Mouse (Mus musculus): Measurements from ENCODE around the gene Wdr34.
"Not testable (repeated sequence)": the region's sequence is repeated elsewhere in the genome, so short reads cannot be mapped to it uniquely, and the experiment has no call there.

The Wdr34 gene

DNA sequence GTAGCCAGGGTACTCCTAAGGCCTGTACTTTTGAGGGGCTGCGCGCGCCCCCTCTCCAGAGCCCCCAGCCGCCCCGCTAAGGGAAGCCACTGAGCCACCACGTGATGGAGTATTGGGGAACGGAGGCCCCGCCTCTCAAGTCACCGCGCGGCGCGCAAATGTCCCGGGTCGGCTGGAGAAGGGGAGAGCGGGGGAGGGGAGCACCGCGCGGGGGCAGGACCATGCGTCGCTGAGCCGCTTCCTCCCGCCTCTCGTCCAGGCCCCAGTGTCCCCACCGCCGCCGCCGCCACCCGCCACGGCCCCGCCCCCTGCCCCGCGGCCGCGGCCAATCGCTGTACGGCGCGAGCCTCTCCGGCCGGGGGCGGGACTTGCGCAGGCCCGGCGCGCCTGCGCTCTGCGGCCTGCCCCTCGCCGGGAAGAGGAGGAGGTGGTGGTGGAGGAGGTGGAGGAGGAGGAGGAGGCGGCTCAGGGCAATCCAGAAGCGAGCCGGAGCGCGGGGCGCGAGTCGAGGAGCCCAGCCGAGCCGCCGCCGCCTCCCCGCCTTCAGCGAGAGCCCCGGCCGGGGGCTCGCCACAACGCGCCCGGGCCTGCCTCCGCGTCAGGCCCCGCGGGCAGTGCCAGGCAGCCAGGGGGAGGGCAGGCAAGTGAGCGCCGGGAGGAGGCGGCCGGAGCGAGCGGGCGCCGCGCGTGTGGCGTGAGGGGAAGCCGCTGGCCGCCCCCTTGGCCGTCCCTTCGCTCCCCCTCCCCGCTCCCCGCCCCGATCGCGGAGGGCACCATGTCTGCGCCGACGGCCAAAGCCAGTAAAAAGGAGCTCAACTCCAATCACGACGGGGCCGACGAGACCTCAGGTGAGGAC is 17.6 kb upstream of the Wdr34 start:
- DNase-seq (ENCODE audit: low read depth, low spot score) = peak; percentile 96

- no peak for DNase-seq (ENCODE audit: low read depth, low spot score)
Measured at GRCm38 (mm10) chr2:30064298-30064697, 15.6 kb upstream of the Wdr34 start.

- peak; percentile 28 for DNase-seq (ENCODE audit: low read depth, low spot score)
Measured at GRCm38 (mm10) chr2:30063791-30064190, 15.1 kb upstream of the Wdr34 start.

- DNase-seq (ENCODE audit: low read depth, low spot score) = no peak
Measured at GRCm38 (mm10) chr2:30063235-30063634, 14.6 kb upstream of the Wdr34 start.

- DNase-seq (ENCODE audit: low read depth, low spot score) = peak; percentile 54
Measured at GRCm38 (mm10) chr2:30062249-30063093, 13.8 kb upstream of the Wdr34 start.

GRCm38 (mm10) chr2:30061215-30062166 is 12.8 kb upstream of the Wdr34 start:
- peak; percentile 74 for DNase-seq (ENCODE audit: low read depth, low spot score)

DNA sequence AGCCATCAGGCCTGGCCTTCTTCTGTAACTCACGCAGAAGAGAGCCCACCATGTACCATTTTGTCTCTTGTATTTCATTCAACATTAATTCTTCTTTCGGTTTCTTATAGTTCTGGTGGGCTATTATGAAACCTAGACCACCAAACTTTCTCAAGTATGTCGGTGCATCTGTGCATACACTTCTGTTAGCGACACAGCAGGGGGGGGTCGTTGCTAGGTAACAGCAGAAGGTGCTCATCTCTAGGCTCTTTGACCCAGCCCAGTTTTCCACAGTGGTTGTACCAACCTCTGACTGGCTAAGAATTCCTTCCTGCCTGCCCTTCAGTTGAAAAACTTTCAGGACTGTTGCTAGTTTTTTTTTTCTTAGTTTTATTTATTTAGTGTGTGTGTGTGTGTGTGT is 9.7 kb upstream of the Wdr34 start:
- no peak for DNase-seq (ENCODE audit: low read depth, low spot score)

DNA sequence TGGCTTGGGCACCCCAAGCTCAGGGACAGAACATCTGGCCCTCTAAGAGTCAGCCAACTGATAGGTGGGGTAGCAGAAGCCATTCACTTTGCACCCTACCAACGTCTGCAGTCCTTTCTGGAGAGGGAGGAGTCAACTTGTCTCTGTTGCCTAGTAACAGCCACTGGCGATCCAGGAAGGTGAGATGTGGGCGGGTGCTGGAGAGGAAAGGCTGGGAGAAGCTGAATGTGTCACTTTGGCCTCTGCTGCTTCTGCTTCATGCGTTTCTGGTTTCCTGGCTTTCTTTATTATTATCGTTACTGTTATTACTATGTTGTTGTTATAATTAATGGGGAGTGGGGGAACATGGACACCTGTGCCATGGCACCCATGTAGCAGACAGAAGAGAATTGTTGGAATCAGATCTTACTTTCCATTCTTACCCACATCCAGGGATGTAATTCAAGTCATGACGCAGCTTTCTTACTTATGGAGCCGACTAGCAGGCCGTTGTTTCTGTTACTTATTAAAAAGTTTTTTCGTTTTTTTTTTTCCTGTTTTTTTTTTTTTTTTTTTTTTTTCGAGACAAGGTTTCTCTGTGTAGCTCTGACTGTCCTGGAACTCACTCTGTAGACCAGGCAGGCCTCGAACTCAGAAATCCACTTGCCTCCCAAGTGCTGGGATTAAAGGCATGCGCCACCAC is 8.7 kb upstream of the Wdr34 start, which contains the start of gene Set:
Set (plus strand) TSS at position 156 of the 682 bp plus-strand sequence.
- DNase-seq (ENCODE audit: low read depth, low spot score) = no peak

- no peak for DNase-seq (ENCODE audit: low read depth, low spot score)
Measured at GRCm38 (mm10) chr2:30056736-30057135, 8.1 kb upstream of the Wdr34 start.

DNA sequence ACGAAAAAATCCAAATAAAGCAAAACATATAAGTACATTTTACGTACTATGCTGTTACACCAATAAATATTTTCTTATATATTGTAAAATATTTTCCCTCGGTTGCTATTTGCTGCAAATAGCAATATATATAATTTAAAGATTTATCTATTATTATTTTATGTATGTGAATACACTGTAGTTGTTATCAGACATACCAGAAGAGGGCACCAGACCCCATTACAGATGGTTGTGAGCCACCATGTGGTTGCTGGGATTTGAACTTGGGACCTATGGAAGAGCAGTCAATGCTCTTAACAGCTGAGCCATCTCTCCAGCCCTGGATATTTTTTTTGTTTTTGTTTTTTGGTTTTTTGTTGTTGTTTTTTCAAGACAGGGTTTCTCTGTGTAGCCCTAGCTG is 6.6 kb upstream of the Wdr34 start:
- not testable (repeated sequence) for DNase-seq (ENCODE audit: low read depth, low spot score)

DNA sequence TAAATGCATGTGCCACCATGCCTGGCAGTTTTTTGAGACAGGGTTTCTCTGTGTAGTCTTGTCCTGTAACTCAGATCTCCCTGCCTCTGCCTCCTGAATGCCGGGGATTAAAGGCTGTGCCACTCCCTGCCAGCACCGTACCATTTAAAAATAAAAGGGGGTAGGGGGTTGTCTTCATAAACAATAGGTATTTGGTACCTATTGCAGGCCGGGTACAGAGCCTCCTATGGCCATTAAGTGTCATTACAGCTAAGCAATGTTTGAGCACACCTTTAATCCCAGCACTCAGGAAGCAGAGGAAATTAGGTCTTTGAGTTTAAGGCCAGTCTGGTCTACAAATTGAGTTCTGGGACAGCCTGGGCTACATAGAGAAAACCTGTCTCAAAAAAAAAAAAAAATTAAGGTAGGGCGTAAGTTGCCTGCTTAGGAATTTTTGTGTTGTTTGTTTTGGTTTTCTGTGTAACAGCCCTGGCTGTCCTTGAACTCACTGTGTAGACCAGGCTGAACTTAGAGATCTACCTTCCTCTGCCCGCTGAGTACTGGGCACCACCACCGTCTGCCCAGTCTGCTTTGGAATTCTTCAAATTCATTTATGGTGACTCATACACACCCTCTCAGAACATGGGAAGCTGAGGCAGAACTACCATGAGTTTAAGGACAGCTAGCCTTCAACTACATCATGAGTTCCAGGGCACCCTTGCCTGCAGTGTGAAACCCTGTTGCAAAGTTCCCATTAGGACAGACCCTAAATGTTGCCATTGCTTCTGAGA is 3.5 kb upstream of the Wdr34 start:
- peak; percentile 60 for DNase-seq (ENCODE audit: low read depth, low spot score)

GRCm38 (mm10) chr2:30049831-30050230 is 1.1 kb upstream of the Wdr34 start:
- no peak for DNase-seq (ENCODE audit: low read depth, low spot score)

DNA sequence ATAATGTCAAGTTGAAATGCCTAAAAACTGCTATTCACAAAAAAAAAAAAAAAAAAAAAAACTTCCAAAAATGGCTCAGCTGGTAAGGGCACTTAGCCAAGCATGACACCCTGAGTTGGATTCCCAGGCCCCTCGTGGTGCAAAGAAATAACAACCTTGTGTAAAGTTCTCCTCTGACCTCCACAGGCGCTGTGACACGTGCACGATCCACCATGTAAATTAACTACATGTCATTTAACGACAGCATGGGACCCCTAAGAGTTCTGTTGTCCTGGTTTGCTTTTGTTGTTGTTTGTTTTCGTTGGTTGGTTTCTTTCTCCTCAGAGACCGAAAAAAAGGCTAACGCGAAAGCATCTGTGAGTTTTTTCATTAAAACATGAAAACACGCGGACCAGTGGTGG is 580 bp downstream of the Wdr34 start:
- peak; percentile 27 for DNase-seq (ENCODE audit: low read depth, low spot score)

GRCm38 (mm10) chr2:30047127-30047526 is 1.6 kb downstream of the Wdr34 start:
- no peak for DNase-seq (ENCODE audit: low read depth, low spot score)

GRCm38 (mm10) chr2:30044550-30044949 is 4.1 kb downstream of the Wdr34 start:
- DNase-seq (ENCODE audit: low read depth, low spot score) = no peak

DNA sequence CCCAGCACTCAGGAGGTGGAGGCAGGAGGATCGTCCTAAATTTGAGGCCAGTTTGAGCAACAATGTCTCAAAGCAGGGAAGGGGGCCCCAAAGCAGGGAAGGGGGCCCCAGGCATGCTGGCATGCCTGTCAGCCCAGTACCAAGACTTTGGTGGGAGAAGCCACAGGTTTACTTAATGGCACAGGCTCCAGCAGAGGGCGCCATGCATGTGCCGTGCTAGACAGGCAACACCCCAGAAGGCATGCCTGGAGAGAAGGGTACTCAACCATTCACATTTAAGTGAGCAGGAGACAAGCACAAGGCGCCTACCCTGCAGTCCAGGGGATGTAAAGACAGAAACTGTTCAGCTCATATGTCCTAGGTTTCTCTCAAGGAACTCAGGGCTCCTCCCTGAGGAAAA is 6.2 kb downstream of the Wdr34 start:
- peak; percentile 92 for DNase-seq (ENCODE audit: low read depth, low spot score)

DNA sequence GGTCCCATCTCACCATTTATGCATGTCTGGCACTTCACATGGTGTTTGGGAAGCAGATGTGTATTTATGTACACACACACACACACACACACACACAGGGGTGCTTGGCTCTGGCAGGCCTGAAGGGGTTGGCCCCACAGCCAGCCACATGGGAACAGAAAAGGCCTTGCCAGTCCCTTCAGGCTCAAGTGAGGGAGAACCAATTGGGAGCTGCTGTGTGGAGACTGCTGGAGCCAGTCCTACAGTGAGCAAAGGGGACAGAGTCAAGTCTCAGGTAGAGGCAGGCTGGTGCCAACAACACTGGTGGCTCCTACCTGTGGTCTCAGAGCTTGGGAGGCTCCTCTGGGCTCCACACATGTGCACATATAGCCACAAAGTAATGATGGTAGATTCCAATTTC is 9.0 kb downstream of the Wdr34 start:
- no peak for DNase-seq (ENCODE audit: low read depth, low spot score)

GRCm38 (mm10) chr2:30038370-30038769 is 10.3 kb downstream of the Wdr34 start:
- no peak for DNase-seq (ENCODE audit: low read depth, low spot score)

- DNase-seq (ENCODE audit: low read depth, low spot score) = no peak
Measured at GRCm38 (mm10) chr2:30037762-30038161, 10.9 kb downstream of the Wdr34 start.

DNA sequence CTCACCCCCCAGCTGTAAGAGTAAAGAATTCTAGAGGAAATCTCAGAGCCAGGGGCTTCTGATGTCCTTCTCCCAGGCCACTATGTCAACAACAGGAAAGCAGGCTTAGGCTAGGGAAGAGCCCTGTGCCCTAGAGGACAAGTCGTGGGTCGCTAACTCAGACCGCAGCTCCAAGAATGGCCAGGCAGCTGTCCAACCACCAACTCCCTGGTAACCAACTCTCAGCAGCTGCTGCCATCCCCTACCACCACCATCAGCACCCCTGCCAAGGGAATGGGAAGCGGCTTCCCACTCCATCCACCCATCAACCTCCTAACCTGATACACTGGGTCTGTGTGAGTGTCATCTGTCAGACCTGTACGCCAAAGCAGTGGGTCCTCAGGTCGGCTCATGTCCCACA is 15.7 kb downstream of the Wdr34 start:
- no peak for DNase-seq (ENCODE audit: low read depth, low spot score)

All from CD4-positive, CD25-positive, alpha-beta regulatory T cell, adult 2 months (primary cell).